Mouse (Mus musculus) G1E-ER4 (cell line): ENCODE data around the gene Anapc10. TPM values are rescaled to one million over a fixed set of nuclear protein-coding genes. Genes with fewer than 3 reads are reported as not detected.

ENCODE experiments used
- GATA1 ChIP-seq: IDR thresholded peaks from one replicate; pipeline ENCODE4 v1.8.0; 2012; ENCODE audit warnings: low read length, inconsistent platforms
- polyA plus RNA-seq: library from polyadenylated mRNA; stranded (reverse); fragments of >175 nt; gene quantifications from 2 replicates; pipeline ENCODE4 v1.2.3, GENCODE M21; 2012

Gene Anapc10
- 0.17 and 0.39 TPM in 2 replicates for polyA plus RNA-seq

DNA sequence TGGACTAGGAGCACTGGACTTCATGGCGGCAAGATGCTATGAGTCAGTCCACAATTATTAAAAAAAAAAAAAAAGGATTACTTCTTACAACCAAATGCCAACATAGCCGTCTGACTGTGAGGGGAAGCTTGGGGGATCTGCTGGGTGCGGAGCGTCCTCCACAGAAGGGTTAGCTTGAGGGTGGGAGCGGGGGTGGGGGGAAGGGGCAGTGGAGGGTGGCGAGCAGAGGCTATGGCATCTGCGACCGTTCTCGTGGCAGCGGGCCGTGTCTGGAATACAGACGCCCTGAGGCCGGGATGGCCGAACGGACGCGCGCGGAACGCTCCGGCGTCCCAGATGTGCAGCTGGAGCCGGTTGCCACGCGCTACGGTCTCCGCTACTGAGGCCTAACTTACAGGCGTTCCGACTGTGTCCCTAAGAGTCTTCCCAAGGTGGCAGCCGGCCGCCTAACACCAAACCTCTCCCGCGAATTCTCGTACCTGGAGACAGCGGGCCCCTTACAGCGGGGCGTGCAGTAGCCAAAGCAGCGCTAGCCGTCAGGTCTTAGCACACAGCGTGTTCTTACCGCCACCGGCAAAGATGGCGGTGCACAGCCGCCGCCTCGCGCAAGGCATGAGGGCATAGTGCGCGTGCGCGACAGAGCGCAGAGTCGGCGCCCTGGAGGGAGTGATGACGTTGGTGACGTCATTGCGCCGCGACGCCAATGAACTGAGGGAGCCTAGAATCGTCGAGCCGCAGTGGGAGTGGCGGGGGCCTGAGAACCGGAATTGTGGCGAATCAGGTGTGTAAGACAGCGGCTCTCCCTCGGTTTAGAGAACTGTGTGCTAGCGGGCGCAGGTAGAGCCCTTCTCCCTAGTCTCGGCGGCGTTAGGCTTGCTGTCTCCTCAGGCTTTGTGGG lies at the start of gene Anapc10, which contains the start of gene Abce1:
Anapc10 (plus strand) TSS at position 757 of the 898 bp plus-strand sequence.
Abce1 (minus strand) TSS at position 677 of the 898 bp plus-strand sequence.
- no peak for TF ChIP-seq GATA1

DNA sequence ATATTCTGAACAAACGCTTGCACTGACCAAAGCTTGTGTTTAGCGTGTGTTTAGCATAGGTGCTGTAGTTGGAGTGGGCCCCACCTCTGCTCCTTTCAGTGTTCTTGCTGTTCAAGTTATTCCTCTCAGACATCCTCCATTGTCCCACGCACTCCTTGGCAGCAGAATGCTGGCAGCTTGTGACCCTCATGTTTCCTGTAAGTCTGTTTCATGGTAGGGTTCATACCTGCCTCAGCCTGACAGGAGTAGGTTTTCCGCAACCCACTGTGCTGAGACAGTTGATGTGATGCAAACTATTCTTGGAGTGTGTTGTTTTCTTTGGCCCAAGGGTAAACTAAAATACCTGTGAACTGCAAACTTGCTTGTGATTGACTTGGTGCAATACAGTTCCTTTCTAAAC lies 35.2 kb upstream of the Anapc10 start:
- no peak for TF ChIP-seq GATA1

DNA sequence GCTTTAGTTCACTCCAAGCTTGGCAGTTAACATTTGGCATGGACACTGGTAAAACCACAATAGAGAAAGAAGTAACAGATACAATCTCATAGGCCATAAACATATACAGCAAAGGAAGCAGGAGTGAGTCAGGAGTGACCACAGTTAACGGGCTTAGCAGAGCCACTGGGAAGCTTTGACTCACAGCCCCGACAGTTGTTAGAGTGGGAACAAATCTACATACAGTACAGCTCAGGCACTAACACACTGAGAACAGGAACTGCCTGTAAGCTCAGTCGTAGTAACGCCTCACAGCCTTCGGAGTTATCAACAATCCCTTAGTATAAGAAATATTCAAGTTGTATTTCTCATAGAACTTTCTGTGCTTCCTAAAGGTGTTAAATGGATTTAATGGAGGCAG lies 32.6 kb upstream of the Anapc10 start:
- TF ChIP-seq GATA1, result no peak

DNA sequence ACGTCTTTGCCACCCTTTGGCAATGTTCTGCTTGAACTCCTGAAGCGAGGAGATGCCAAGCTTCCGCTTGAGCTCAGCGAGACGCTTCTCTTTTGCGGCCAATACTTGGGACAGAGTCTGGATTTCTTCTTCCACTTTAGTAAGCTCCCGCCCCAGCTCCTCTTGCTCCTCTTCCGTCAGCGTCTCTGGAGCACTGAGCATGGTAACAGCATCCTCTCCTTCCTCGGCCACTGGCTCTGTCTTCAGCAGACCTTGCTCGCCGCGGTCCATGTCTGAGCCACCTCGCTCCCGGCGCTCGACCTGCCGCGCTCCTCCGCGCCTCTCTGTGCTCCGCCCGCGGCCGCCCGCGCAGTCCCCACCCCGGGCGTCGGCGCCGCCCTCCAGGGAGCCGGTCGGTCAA lies 31.1 kb upstream of the Anapc10 start:
- TF ChIP-seq GATA1, result no peak

DNA sequence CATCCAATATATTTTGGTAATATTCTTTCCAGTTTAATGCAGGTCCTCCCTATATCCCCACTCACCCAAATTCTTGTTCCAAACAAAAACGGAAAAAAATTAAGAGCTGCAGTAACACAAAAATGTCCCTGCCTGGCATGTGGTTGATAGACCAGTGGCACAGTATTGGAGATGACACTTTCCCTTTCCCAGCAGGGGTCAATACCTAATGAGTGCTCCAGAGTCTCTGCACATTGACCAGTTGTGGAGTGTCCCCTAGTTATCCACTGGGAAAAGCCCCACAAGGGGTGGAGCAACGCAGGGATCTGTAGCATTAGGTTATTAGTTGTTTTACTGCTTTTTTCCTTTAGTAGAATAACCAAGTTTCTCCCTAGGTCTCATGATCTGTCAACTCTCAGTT lies 30.7 kb upstream of the Anapc10 start:
- TF ChIP-seq GATA1, result no peak

DNA sequence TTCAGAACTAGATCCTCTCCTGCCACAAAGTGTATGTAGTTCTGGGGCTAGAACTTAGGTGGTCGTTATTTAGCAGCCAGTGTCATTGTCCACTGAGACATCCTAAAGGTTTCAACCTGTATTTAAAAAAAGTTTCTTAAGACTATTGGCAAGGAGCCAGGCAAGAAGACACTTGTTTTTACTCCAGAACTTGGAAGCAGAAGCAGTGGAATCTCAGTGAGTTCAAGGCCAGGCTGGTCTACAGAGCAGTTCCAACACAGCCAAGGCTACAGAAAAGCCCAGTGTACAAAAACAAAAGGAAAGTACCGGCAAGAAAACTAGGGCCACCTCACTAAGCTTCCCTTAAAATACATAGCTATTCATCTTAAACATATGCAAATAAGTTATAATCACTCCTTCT lies 19.1 kb upstream of the Anapc10 start:
- no peak for TF ChIP-seq GATA1

DNA sequence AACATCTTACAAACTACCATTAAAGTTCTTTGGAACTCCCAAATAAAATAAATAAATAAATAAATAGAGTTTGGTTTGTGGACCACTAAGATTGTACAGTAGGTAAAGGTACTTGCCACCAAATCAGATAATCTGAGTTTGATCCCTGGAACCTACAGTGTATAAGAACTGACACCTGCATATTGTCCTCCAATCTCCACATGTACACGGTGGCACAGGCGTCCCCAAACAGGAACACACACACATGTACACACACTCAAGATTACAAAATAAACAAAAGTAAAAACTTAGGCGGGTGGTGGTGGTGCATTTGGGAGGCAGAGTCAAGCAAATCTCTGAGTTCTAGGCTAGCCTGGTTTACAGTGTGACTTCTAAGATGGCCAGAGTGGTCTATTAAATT lies 4.9 kb upstream of the Anapc10 start:
- no peak for TF ChIP-seq GATA1

DNA sequence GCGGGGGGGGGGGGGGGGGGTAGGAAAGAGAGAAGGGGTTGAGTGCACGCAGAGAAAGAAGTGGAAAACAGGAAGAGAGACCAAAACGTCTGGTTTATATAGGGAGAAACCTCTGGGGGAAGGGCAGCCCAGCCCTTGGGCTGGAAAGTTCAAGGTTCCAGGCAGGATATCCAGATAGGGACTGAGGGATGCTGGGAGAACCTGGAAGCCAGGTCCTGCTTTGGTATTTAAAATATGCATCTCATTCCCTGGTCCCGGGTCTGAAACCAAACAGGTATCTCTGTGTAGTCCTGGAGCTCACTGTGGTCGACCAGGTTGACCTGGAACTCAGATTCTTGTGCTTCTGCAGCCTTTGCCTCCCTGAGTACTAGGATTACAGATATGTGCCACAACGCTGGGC lies 1.1 kb downstream of the Anapc10 start:
- no peak for TF ChIP-seq GATA1

DNA sequence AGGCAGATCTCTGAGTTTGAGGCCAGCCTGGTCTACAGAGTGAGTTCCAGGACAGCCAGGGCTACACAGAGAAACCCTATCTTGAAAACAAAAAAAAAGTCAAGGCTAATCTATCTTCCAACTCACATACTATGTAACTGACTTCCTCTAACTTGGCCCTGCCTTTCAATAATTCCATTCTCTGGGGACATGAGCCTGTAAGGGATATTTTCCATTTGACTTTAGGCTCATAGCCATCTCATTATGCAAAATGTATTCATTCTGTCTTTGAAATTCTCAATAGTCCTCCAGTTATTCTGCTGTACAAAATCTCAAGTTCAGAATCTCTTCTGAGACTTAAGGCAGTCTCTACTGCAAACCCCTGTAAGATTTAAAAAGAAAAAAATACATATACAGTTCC lies 9.9 kb downstream of the Anapc10 start:
- no peak for TF ChIP-seq GATA1

DNA sequence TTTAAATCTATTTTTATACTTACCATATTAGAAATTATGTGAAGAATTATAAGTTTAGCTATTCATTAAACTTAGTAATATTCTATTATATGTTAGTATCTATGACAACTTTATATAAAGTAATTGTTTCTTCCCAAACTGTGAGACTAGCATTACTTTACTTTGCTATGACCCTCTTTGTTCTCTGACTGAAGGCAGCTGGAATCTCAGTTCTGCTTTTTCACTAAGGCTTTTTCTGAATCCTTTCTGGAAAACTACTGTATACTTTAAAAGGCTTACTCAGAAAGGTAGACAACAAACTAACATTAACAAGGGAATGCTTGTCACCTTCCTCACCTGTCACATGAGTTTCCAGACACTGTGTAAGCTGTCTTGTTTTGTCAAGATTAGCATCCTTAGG lies 11.7 kb downstream of the Anapc10 start:
- no peak for TF ChIP-seq GATA1

DNA sequence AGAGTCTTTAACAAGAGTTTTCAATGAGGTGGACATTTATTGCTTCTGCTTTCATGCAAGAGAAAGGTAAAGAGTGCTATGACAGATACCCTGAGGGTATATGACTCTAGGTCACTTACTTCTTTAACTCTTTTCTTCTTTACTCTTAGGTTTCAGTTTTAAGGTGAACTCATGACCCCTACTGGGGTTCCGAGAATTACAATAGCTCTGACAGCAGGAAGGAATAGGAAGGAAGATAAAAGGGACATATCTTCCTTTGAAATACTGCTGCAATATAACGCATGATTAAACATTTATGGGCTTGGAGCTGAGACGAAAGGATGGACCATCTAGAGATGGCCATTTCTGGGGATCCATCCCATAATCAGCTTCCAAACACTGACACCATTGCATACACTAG lies 13.0 kb downstream of the Anapc10 start:
- TF ChIP-seq GATA1, result no peak

DNA sequence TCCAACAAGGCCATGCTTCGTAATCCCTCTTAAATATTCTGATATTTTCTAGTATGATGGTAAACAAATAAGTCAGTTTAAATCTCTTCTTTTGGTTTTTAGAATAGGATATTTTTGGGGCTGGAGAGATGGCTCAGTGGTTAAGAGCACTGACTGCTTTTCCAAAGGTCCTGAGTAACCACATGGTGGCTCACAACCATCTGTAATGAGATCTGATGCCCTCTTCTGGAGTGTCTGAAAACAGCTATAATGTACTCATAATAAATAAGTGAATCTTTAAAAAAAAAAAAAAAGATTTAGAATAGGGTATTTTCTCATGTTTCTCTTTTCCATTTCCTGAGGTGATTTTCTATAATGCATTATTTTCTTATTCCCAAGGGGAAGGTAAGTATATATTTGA lies 16.3 kb downstream of the Anapc10 start:
- no peak for TF ChIP-seq GATA1

DNA sequence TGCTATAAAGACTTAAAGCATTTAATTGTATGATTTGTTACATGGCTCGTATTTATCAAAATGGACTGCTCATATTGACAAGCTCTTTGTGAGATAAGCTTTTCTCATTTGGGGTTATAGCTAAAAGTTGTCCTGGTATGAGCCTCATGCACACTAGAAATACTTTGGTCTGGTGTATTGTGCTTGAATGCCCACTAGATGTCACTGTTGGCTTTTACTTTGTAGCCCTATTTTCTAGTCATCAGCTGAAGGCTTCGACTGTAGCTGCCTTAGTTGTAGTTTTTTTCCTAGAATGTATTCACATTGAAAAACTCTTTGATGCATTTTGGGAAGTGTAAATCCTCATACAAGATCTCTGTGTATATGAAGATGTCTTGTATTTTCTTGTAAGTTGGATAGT lies 22.7 kb downstream of the Anapc10 start:
- no peak for TF ChIP-seq GATA1

DNA sequence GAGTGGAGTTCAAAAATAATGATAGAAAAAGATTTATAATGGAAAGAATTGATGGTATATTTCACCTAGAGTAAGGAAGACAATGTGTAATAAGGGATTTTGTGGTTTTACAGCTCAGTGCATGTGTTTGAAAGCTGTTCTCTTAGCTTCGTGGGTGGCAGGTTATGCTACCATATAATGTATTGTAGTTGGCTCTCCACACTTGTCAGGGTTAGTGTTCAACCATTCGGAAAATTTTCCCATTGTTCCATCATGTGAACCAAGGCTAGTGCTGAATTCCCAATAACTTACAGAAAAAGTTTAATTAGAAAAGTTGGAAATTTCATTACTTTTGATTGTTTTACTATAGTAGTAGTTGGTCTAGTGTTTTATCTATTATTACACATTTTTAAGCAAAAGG lies 36.6 kb downstream of the Anapc10 start:
- no peak for TF ChIP-seq GATA1

DNA sequence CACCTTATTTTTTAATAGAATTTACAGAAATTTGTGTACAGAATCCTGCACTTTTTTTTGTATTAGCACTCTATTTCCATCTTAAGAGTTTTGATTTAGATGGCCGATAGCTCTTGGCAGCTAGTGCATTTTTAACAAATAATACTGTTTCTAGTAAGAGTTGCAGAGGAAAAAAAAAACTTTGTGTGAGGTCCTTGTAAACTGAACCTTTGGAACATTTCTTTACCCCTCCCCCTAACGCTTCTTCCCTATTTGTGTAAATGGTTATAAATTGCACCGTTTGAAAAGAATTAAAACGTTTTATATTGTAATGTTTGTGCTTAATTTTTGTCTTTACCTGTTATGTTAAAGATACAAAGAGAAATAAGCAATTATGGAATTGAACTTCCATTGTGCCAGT lies 37.0 kb downstream of the Anapc10 start:
- no peak for TF ChIP-seq GATA1

DNA sequence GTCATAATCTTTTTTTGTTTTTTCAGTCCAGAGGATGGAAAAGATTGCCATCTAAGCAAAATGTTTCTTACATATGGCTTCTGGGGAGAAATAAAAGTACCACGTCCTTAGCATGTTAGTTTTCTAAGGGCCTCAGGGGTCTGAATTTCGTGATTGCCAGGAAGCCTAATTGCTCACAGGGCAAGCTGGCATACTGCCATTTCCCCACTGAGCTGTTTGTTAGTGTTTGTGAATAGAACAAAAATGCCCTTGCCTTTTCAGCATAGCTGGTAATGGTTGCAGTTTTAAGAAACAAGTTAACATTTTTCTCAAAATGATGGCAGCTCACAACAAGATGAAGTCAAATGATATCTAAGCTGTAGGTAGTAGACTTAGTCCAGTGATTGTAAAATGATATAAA lies 38.7 kb downstream of the Anapc10 start:
- no peak for TF ChIP-seq GATA1

DNA sequence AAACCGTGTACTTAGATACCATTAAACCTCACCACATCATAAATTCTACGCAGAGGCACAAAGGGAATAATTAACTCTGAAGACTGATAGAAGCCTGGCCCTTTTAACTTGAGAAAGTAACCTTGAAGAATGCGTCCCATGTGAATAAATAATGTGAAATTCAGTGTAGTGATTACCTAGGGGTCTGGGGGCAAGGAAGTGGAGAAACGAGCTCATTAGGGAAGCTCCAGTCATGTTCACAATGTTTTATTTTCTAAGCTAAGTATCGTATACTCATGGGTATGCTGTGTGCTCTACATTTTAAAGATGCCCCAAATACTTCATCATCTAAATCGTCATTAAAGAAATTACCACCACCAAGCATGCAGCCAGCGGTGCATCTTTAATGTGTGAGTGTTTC lies 85.1 kb downstream of the Anapc10 start:
- no peak for TF ChIP-seq GATA1

DNA sequence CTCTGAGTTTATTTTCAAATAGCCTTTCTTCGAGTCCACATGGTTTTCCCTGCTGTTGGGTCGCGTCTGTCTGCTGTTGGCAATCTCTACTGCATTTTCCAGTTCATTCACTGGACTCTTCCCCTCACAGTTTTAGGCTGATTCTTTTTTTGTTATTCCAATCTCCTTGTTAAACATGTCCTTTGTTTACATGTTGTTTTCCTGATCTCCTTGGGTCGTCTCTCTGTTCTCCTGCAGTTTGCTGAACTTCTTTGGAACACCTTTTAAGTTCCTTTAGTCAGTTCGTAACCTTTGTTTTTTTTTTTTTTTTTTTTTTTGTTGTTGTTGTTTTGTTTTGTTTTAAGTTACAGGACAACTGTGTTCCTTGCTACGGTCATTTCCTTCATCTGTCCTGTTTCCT lies 92.9 kb downstream of the Anapc10 start:
- no peak for TF ChIP-seq GATA1

DNA sequence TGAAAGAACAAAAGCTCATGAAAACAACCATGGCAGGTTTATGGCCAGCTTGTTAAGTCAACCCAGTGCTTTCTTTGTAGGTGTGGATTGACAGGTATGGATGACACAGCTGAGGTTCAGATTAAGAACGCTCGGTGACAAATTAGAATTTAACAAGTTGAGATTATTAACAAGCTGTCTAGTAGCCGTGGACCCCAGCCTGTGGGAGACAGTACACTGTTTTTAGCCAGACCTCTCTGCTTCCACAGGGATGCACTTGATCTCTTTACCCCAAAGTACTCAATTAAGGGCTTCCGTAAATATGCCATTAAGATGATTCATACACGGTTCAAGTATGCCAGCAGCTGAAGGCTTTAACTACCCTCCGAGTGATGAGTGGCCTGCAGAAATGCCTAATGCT lies 95.4 kb downstream of the Anapc10 start:
- TF ChIP-seq GATA1, result no peak
